Mouse (Mus musculus) limb, embryonic 10.5 days (tissue): Measurements from ENCODE around the gene Wnk1. TPM values are rescaled to one million over a fixed set of nuclear protein-coding genes. Genes with fewer than 3 reads are reported as not detected.

Experiments
- DNase-seq: peaks from one replicate; pipeline ENCODE4 v3.0.0-alpha.2; 2017; ENCODE audit warnings: low spot score
- H3K27ac ChIP-seq: fragments of 300-500 bp; sonication (generic); 2 replicates; pipeline ENCODE4 v1.5.1; 2016; ENCODE audit warnings: mild to moderate bottlenecking
- H3K27me3 ChIP-seq: fragments of 300-500 bp; sonication (generic); 2 replicates; pipeline ENCODE4 v1.6.1; 2016; ENCODE audit warnings: low read depth, mild to moderate bottlenecking; ENCODE audit not compliant: poor library complexity, severe bottlenecking
- H3K36me3 ChIP-seq: fragments of 300-500 bp; sonication (generic); 2 replicates; pipeline ENCODE4 v1.6.1; 2016; ENCODE audit warnings: mild to moderate bottlenecking, moderate library complexity
- H3K4me1 ChIP-seq: fragments of 300-500 bp; sonication (generic); 2 replicates; pipeline ENCODE4 v1.6.1; 2016
- H3K4me3 ChIP-seq: fragments of 300-500 bp; sonication (generic); 2 replicates; pipeline ENCODE4 v1.5.1; 2016; ENCODE audit warnings: mild to moderate bottlenecking, moderate library complexity
- H3K9me3 ChIP-seq: fragments of 300-500 bp; sonication (generic); replicated peaks from 2 replicates; pipeline ENCODE4 v1.6.1; 2016; ENCODE audit warnings: mild to moderate bottlenecking
- WGBS: fragments of 180-500 bp; shearing (Covaris S2); methylation state at CpG from one replicate; pipeline ENCODE4 v1.1.7; 2016; 5-methylcytosine and 5-hydroxymethylcytosine counted together
- polyA plus RNA-seq: library from polyadenylated mRNA; unstranded; fragments of >200 nt; fragmentation: Nextera tagmentation; extraction: Ambion mirVana; gene quantifications from 2 replicates; pipeline ENCODE4 v1.2.1, GENCODE M21; 2016

Wnk1 gene
- polyA plus RNA-seq, 1 experiment from 2014 or later = 43.9 TPM

GRCm38 (mm10) chr6:120065552-120066177 lies 27.2 kb upstream of the Wnk1 start:
- 66% methylated on average over 6 of the region's 6 CpGs for WGBS
- Histone ChIP-seq H3K27ac (no peak overlapping the region), H3K36me3 (no peaks in the 10 kb centered on the region), H3K9me3 (no peaks in the 10 kb centered on the region), H3K27me3 (no peaks in the 10 kb centered on the region), H3K4me1 (no peaks in the 10 kb centered on the region), H3K4me3 (no peak overlapping the region)
- no peak for DNase-seq

- WGBS = 54% methylated on average over 2 of the region's 2 CpGs
- no peaks in the 10 kb centered on the region for H3K27me3 ChIP-seq
- H3K27ac ChIP-seq = no peak overlapping the region
- no peaks in the 10 kb centered on the region for H3K4me1 ChIP-seq
- H3K9me3 ChIP-seq = no peaks in the 10 kb centered on the region
- no peak overlapping the region for H3K4me3 ChIP-seq
- DNase-seq = no peak
- H3K36me3 ChIP-seq = no peaks in the 10 kb centered on the region
Measured at GRCm38 (mm10) chr6:120064627-120065026, 26.2 kb upstream of the Wnk1 start.

GRCm38 (mm10) chr6:120062934-120063333 lies 24.5 kb upstream of the Wnk1 start:
- 88% methylated on average over 5 of the region's 5 CpGs for WGBS
- no peak overlapping the region for H3K27ac ChIP-seq
- H3K9me3 ChIP-seq = no peaks in the 10 kb centered on the region
- no peak for DNase-seq
- H3K4me1 ChIP-seq = no peaks in the 10 kb centered on the region
- no peaks in the 10 kb centered on the region for H3K27me3 ChIP-seq
- H3K36me3 ChIP-seq = no peaks in the 10 kb centered on the region
- no peak overlapping the region for H3K4me3 ChIP-seq

GRCm38 (mm10) chr6:120055666-120056540 lies 17.4 kb upstream of the Wnk1 start:
- WGBS = 72% methylated on average over 2 of the region's 2 CpGs
- Histone ChIP-seq H3K27ac (no peak overlapping the region), H3K4me3 (no peak overlapping the region), H3K27me3 (no peaks in the 10 kb centered on the region), H3K36me3 (no peaks in the 10 kb centered on the region), H3K9me3 (no peaks in the 10 kb centered on the region), H3K4me1 (no peaks in the 10 kb centered on the region)
- no peak for DNase-seq

GRCm38 (mm10) chr6:120054412-120054811 lies 15.9 kb upstream of the Wnk1 start:
- Histone ChIP-seq H3K4me1 (no peaks in the 10 kb centered on the region), H3K4me3 (no peak overlapping the region), H3K36me3 (no peaks in the 10 kb centered on the region), H3K27ac (no peak overlapping the region), H3K9me3 (no peaks in the 10 kb centered on the region), H3K27me3 (no peaks in the 10 kb centered on the region)
- 85% methylated on average over 6 of the region's 6 CpGs for WGBS
- no peak for DNase-seq

- H3K4me1 ChIP-seq = no peaks in the 10 kb centered on the region
- no peaks in the 10 kb centered on the region for H3K27me3 ChIP-seq
- WGBS = 80% methylated on average over 7 of the region's 7 CpGs
- H3K9me3 ChIP-seq = no peaks in the 10 kb centered on the region
- no peak overlapping the region for H3K27ac ChIP-seq
- H3K36me3 ChIP-seq = no peaks in the 10 kb centered on the region
- DNase-seq = no peak
- H3K4me3 ChIP-seq = no peak overlapping the region
Measured at GRCm38 (mm10) chr6:120047705-120048292, 9.3 kb upstream of the Wnk1 start.

GRCm38 (mm10) chr6:120045406-120045805 lies 6.9 kb upstream of the Wnk1 start:
- Histone ChIP-seq H3K4me1 (no peaks in the 10 kb centered on the region), H3K9me3 (no peaks in the 10 kb centered on the region), H3K36me3 (no peaks in the 10 kb centered on the region), H3K27me3 (no peaks in the 10 kb centered on the region), H3K4me3 (no peak overlapping the region), H3K27ac (no peak overlapping the region)
- WGBS = 86% methylated on average over 4 of the region's 4 CpGs
- DNase-seq = no peak

- Histone ChIP-seq H3K27ac (no peak overlapping the region), H3K4me3 (no peak overlapping the region), H3K27me3 (no peaks in the 10 kb centered on the region), H3K9me3 (no peaks in the 10 kb centered on the region), H3K36me3 (no peaks in the 10 kb centered on the region), H3K4me1 (no peaks in the 10 kb centered on the region)
- no peak for DNase-seq
- WGBS = 85% methylated on average over 1 of the region's 1 CpGs
Measured at GRCm38 (mm10) chr6:120042632-120043220, 4.3 kb upstream of the Wnk1 start.

- Histone ChIP-seq H3K36me3 (no peaks in the 10 kb centered on the region), H3K9me3 (no peaks in the 10 kb centered on the region), H3K27me3 (no peaks in the 10 kb centered on the region), H3K4me1 (peaks cover 15% of the 10 kb centered on the region), H3K27ac (no peak overlapping the region), H3K4me3 (no peak overlapping the region)
- WGBS = 91% methylated on average over 4 of the region's 4 CpGs
- DNase-seq = no peak
Measured at GRCm38 (mm10) chr6:120040557-120040857, 2.0 kb upstream of the Wnk1 start.

- Histone ChIP-seq H3K4me3 (peak overlapping the region; percentile 95), H3K27ac (peak overlapping the region; percentile 95), H3K4me1 (peaks cover 16% of the 10 kb centered on the region), H3K27me3 (no peaks in the 10 kb centered on the region), H3K9me3 (no peaks in the 10 kb centered on the region), H3K36me3 (peaks cover 3% of the 10 kb centered on the region)
- peak; percentile 78 for DNase-seq
- WGBS = 3% methylated on average over 24 of the region's 24 CpGs
Measured at GRCm38 (mm10) chr6:120039668-120040556, 1.4 kb upstream of the Wnk1 start.

GRCm38 (mm10) chr6:120039256-120039563 lies 738 bp upstream of the Wnk1 start:
- H3K4me1 ChIP-seq = peaks cover 16% of the 10 kb centered on the region
- under 1% methylated on average over 9 of the region's 9 CpGs for WGBS
- H3K27ac ChIP-seq = peak overlapping the region; percentile 95
- peak overlapping the region; percentile 95 for H3K4me3 ChIP-seq
- DNase-seq = peak; percentile 40
- peaks cover 7% of the 10 kb centered on the region for H3K36me3 ChIP-seq
- H3K27me3 ChIP-seq = no peaks in the 10 kb centered on the region
- H3K9me3 ChIP-seq = no peaks in the 10 kb centered on the region

GRCm38 (mm10) chr6:120037636-120038365 lies 671 bp downstream of the Wnk1 start:
- DNase-seq = peak; percentile 84
- peak overlapping the region; percentile 95 for H3K27ac ChIP-seq
- H3K9me3 ChIP-seq = no peaks in the 10 kb centered on the region
- under 1% methylated on average over 83 of the region's 85 CpGs for WGBS
- peaks cover 19% of the 10 kb centered on the region for H3K36me3 ChIP-seq
- H3K4me3 ChIP-seq = peak overlapping the region; percentile 95
- H3K4me1 ChIP-seq = peaks cover 16% of the 10 kb centered on the region
- no peaks in the 10 kb centered on the region for H3K27me3 ChIP-seq
